Mouse (Mus musculus) neural tube, embryonic 14.5 days (tissue): ENCODE results near the gene Ankrd39. TPM values are rescaled to one million over a fixed set of nuclear protein-coding genes. Genes with fewer than 3 reads are reported as not detected.

ENCODE experiments used
- ATAC-seq: fragments of 200-750 bp; cut with Nextera tagmentation; 2 replicates; pipeline ENCODE4 v1.8.0; 2017; ENCODE audit warnings: low read depth, mild to moderate bottlenecking, moderate TSS enrichment, moderate library complexity
- H3K27ac ChIP-seq: fragments of 300-500 bp; sonication (generic); 2 replicates; pipeline ENCODE4 v1.5.1; 2014; ENCODE audit warnings: low read depth, mild to moderate bottlenecking, control low read depth, low read length, moderate library complexity, mixed read lengths
- H3K27me3 ChIP-seq: fragments of 300-500 bp; sonication (generic); 2 replicates; pipeline ENCODE4 v1.6.1; 2014; ENCODE audit warnings: low read length; ENCODE audit not compliant: control insufficient read depth, insufficient read depth
- H3K36me3 ChIP-seq: fragments of 300-500 bp; sonication (generic); 2 replicates; pipeline ENCODE4 v1.6.1; 2014; ENCODE audit warnings: low read length, mixed read lengths; ENCODE audit not compliant: control insufficient read depth, insufficient read depth
- H3K4me1 ChIP-seq: fragments of 300-500 bp; sonication (generic); 2 replicates; pipeline ENCODE4 v1.6.1; 2014; ENCODE audit warnings: low read length; ENCODE audit not compliant: control insufficient read depth, insufficient read depth
- H3K4me2 ChIP-seq: fragments of 300-500 bp; sonication (generic); 2 replicates; pipeline ENCODE4 v1.6.1; 2014; ENCODE audit warnings: mild to moderate bottlenecking, low read depth, low read length, control low read depth
- H3K4me3 ChIP-seq: fragments of 300-500 bp; sonication (generic); 2 replicates; pipeline ENCODE4 v1.5.1; 2014; ENCODE audit warnings: low read depth, low read length, control low read depth, mixed read lengths
- H3K9ac ChIP-seq: fragments of 300-500 bp; sonication (generic); replicated peaks from 2 replicates; pipeline ENCODE4 v1.6.1; 2014; ENCODE audit warnings: low read depth, mild to moderate bottlenecking, control low read depth, low read length, mixed read lengths
- H3K9me3 ChIP-seq: fragments of 300-500 bp; sonication (generic); 2 replicates; pipeline ENCODE4 v1.6.1; 2016; ENCODE audit warnings: low read length; ENCODE audit not compliant: control insufficient read depth
- WGBS: fragments of 180-500 bp; shearing (Covaris S2); extraction: QIAGEN DNeasy Blood & Tissue Kit; methylation state at CpG from one replicate; pipeline ENCODE4 v1.1.7; 2014; 5-methylcytosine and 5-hydroxymethylcytosine counted together
- polyA plus RNA-seq: library from polyadenylated mRNA; unstranded; fragments of >200 nt; fragmentation: Nextera tagmentation; extraction: Ambion mirVana; gene quantifications from 2 replicates; pipeline ENCODE4 v1.2.1, GENCODE M21; 2014

Gene Ankrd39
- polyA plus RNA-seq, 1 experiment from 2014 or later: 34.5 TPM

- H3K4me3 ChIP-seq: peak within 1 kb of the TSS; percentile 98
- H3K9ac ChIP-seq: peak within 1 kb of the TSS; percentile 99
- peak within 1 kb of the TSS; percentile 97 for H3K4me2 ChIP-seq
- H3K4me1 ChIP-seq: peaks cover 28% of the 10 kb centered on the region
- peak within 1 kb of the TSS; percentile 99 for H3K27ac ChIP-seq
- WGBS: 2% methylated on average over 61 of the region's 69 CpGs
- H3K36me3 ChIP-seq: peaks cover 11% of the 10 kb centered on the region
- H3K9me3 ChIP-seq: no peaks in the 10 kb centered on the region
- no peaks in the 10 kb centered on the region; the same call in 1 of the 2 replicates for H3K27me3 ChIP-seq
- ATAC-seq: peak; percentile 67
These were observed 11.1 kb upstream of the Ankrd39 start, which contains the start of gene Sema4c for GRCm38 (mm10) chr1:36558031-36558993. Gene Sema4c, minus strand, starts transcription at chr1:36558349.

- Histone ChIP-seq H3K36me3 (peaks cover 19% of the 10 kb centered on the region), H3K9ac (peak overlapping the region; percentile 99), H3K9me3 (no peaks in the 10 kb centered on the region), H3K27me3 (no peaks in the 10 kb centered on the region; the same call in 1 of the 2 replicates), H3K4me1 (peaks cover 28% of the 10 kb centered on the region), H3K4me2 (peak overlapping the region; percentile 97), H3K4me3 (peak overlapping the region; percentile 98), H3K27ac (peak overlapping the region; percentile 99)
- under 1% methylated on average over 47 of the region's 48 CpGs for WGBS
- ATAC-seq: peak; percentile 59
These were observed 10.3 kb upstream of the Ankrd39 start for GRCm38 (mm10) chr1:36557457-36558011.

GRCm38 (mm10) chr1:36556553-36557456, 9.6 kb upstream of the Ankrd39 start:
- Histone ChIP-seq H3K36me3 (peaks cover 26% of the 10 kb centered on the region), H3K9ac (peak overlapping the region; percentile 99), H3K27me3 (no peaks in the 10 kb centered on the region; the same call in 1 of the 2 replicates), H3K9me3 (no peaks in the 10 kb centered on the region), H3K27ac (peak overlapping the region; percentile 99), H3K4me3 (peak overlapping the region; percentile 98), H3K4me1 (peaks cover 28% of the 10 kb centered on the region), H3K4me2 (peak overlapping the region; percentile 97)
- peak; percentile 82 for ATAC-seq
- WGBS: 0% methylated on average over 52 of the region's 52 CpGs

- peak overlapping the region; percentile 99 for H3K27ac ChIP-seq
- H3K4me1 ChIP-seq: peaks cover 28% of the 10 kb centered on the region
- peak overlapping the region; percentile 97 for H3K4me2 ChIP-seq
- peak overlapping the region; percentile 98 for H3K4me3 ChIP-seq
- 0% methylated on average over 8 of the region's 8 CpGs for WGBS
- ATAC-seq: no peak
- no peaks in the 10 kb centered on the region; the same call in 1 of the 2 replicates for H3K27me3 ChIP-seq
- peak overlapping the region; percentile 99 for H3K9ac ChIP-seq
- peaks cover 35% of the 10 kb centered on the region for H3K36me3 ChIP-seq
- H3K9me3 ChIP-seq: no peaks in the 10 kb centered on the region
These were observed 8.7 kb upstream of the Ankrd39 start for GRCm38 (mm10) chr1:36555798-36556395.

- H3K9ac ChIP-seq: peak overlapping the region; percentile 99
- no peaks in the 10 kb centered on the region; the same call in 1 of the 2 replicates for H3K27me3 ChIP-seq
- WGBS: 59% methylated on average over 21 of the region's 21 CpGs
- H3K36me3 ChIP-seq: peaks cover 45% of the 10 kb centered on the region
- H3K4me1 ChIP-seq: peaks cover 28% of the 10 kb centered on the region
- H3K4me3 ChIP-seq: peak overlapping the region; percentile 98
- H3K4me2 ChIP-seq: peak overlapping the region; percentile 97
- no peak for ATAC-seq
- H3K9me3 ChIP-seq: no peaks in the 10 kb centered on the region
- peak overlapping the region; percentile 99 for H3K27ac ChIP-seq
These were observed 7.6 kb upstream of the Ankrd39 start for GRCm38 (mm10) chr1:36554633-36555399.

- Histone ChIP-seq H3K9ac (no peak overlapping the region), H3K9me3 (no peaks in the 10 kb centered on the region), H3K36me3 (peaks cover 57% of the 10 kb centered on the region), H3K4me2 (no peak overlapping the region), H3K4me3 (no peak overlapping the region), H3K27ac (no peak overlapping the region), H3K27me3 (no peaks in the 10 kb centered on the region), H3K4me1 (peaks cover 38% of the 10 kb centered on the region)
- ATAC-seq: no peak
- 87% methylated on average over 16 of the region's 16 CpGs for WGBS
These were observed 5.3 kb upstream of the Ankrd39 start for GRCm38 (mm10) chr1:36552506-36552905.

GRCm38 (mm10) chr1:36551904-36552303, 4.7 kb upstream of the Ankrd39 start:
- no peak overlapping the region for H3K4me3 ChIP-seq
- H3K27ac ChIP-seq: no peak overlapping the region
- H3K9ac ChIP-seq: no peak overlapping the region
- 88% methylated on average over 17 of the region's 17 CpGs for WGBS
- H3K27me3 ChIP-seq: no peaks in the 10 kb centered on the region
- H3K4me1 ChIP-seq: peaks cover 40% of the 10 kb centered on the region
- H3K36me3 ChIP-seq: peaks cover 57% of the 10 kb centered on the region
- no peak overlapping the region for H3K4me2 ChIP-seq
- no peaks in the 10 kb centered on the region for H3K9me3 ChIP-seq
- no peak for ATAC-seq
